Mouse (Mus musculus): ENCODE data around the gene Adap1.

GRCm38 (mm10) chr5:139267661-139268060 lies 57.8 kb downstream of the Adap1 start:
- no peak for TF ChIP-seq CTCF (IDR thresholded peaks at IDR 0.05)
- no peak for TF ChIP-seq EP300 (IDR thresholded peaks at IDR 0.05; ENCODE audit: insufficient read depth, low read depth, low read length)
- no peak for TF ChIP-seq POLR2A (IDR thresholded peaks at IDR 0.05; ENCODE audit: insufficient read depth, low read depth, low read length)

All from heart, adult 2 months (tissue).